Mouse (Mus musculus): Measurements from ENCODE around the gene Oaz1. TPM values are rescaled to one million over a fixed set of nuclear protein-coding genes. Genes with fewer than 3 reads are reported as not detected.

The Oaz1 gene
- polyA plus RNA-seq, 1 experiment from 2014 or later: 1,218 TPM

DNA sequence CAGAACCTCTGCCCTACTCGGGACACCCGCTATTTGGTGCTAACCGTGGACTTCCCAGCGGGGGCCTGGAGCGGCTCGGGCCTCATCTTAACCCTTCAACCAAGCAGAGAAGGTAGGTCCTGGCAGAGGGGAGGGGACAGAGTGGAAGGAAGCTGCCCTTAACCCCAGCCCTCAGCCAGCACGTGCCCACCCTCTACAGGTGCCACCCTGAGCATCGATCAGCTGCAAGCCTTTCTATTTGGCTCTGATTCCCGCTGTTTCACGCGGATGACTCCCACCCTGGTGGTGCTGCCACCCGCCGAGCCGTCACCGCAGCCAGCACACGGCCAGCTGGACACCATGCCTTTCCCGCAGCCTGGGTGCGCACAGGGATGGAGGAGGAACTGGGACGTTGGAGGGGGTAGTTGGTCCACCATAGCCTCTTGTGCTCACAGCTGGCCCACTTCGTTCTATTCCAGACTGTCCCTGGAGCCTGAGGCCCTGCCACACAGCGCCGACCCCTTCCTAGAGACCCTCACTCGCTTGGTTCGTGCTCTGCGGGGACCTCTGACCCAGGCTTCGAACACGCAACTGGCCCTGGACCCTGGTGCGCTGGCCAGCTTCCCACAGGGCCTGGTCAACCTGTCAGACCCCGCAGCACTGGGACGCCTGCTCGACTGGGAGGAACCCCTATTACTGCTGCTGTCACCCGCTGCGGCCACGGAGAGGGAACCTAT lies 20.0 kb upstream of the Oaz1 start:
- DNase-seq (no peak), ATAC-seq (ENCODE audit: low FRiP score, low TSS enrichment) (peak; percentile 16; the same call in 1 of the 2 replicates)
- peaks cover 27% of the 10 kb centered on the region for H3K4me1 ChIP-seq (ENCODE audit: control insufficient read depth, insufficient read depth, low read length)
- peaks cover 41% of the 10 kb centered on the region for H3K36me3 ChIP-seq (ENCODE audit: control insufficient read depth, insufficient read depth, low read length)
- H3K27me3 ChIP-seq (ENCODE audit: control insufficient read depth, insufficient read depth, low read length): peaks cover 17% of the 10 kb centered on the region
- H3K4me3 ChIP-seq (replicated peaks; ENCODE audit: low read depth, low read length): peak overlapping the region; percentile 48
- no peaks in the 10 kb centered on the region for H3K9me3 ChIP-seq (ENCODE audit: control insufficient read depth, low read length)
- peak overlapping the region; percentile 89 for H3K27ac ChIP-seq (replicated peaks; ENCODE audit: low read depth, low read length)
- peak overlapping the region; percentile 72 for H3K9ac ChIP-seq (replicated peaks; ENCODE audit: low read length)
- H3K4me2 ChIP-seq (ENCODE audit: low read length): peak overlapping the region; percentile 95
- 36% methylated on average over 33 of the region's 34 CpGs for WGBS

DNA sequence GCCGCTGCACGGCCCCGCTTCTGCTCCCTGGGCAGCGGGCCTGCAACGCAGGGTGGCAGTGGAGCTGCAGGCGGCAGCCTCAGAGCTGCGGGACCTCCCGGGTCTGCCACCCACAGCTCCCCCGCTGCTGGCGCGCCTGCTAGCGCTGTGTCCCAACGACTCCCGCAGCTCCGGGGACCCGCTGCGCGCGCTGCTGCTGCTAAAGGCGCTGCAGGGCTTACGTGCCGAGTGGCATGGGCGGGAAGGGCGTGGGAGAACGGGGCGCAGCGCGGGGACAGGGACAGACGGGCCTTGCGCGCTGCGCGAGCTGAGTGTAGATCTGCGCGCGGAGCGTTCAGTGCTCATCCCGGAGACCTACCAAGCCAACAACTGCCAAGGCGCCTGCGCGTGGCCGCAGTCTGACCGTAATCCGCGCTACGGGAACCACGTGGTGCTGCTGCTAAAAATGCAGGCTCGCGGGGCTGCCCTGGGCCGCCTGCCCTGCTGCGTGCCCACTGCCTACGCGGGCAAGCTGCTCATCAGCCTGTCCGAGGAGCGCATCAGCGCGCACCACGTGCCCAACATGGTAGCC lies 19.3 kb upstream of the Oaz1 start:
- Histone ChIP-seq H3K9me3 (ENCODE audit: control insufficient read depth, low read length) (no peaks in the 10 kb centered on the region), H3K9ac (replicated peaks; ENCODE audit: low read length) (peak overlapping the region; percentile 72), H3K4me2 (ENCODE audit: low read length) (peak overlapping the region; percentile 95), H3K4me3 (replicated peaks; ENCODE audit: low read depth, low read length) (peak overlapping the region; percentile 48), H3K4me1 (ENCODE audit: control insufficient read depth, insufficient read depth, low read length) (peaks cover 27% of the 10 kb centered on the region), H3K27me3 (ENCODE audit: control insufficient read depth, insufficient read depth, low read length) (peaks cover 17% of the 10 kb centered on the region), H3K27ac (replicated peaks; ENCODE audit: low read depth, low read length) (peak overlapping the region; percentile 89), H3K36me3 (ENCODE audit: control insufficient read depth, insufficient read depth, low read length) (peaks cover 35% of the 10 kb centered on the region)
- 1% methylated on average over 58 of the region's 58 CpGs for WGBS
- ATAC-seq (ENCODE audit: low FRiP score, low TSS enrichment) (peak; percentile 84), DNase-seq (peak; percentile 92)

GRCm38 (mm10) chr10:80808099-80808984 lies 18.1 kb upstream of the Oaz1 start:
- no peak for DNase-seq
- no peak for ATAC-seq (ENCODE audit: low FRiP score, low TSS enrichment)
- Histone ChIP-seq H3K4me2 (ENCODE audit: low read length) (peak overlapping the region; percentile 95), H3K27me3 (ENCODE audit: control insufficient read depth, insufficient read depth, low read length) (peaks cover 17% of the 10 kb centered on the region), H3K4me1 (ENCODE audit: control insufficient read depth, insufficient read depth, low read length) (peaks cover 27% of the 10 kb centered on the region), H3K4me3 (replicated peaks; ENCODE audit: low read depth, low read length) (peak overlapping the region; percentile 48), H3K36me3 (ENCODE audit: control insufficient read depth, insufficient read depth, low read length) (peaks cover 23% of the 10 kb centered on the region), H3K9ac (replicated peaks; ENCODE audit: low read length) (no peak overlapping the region), H3K9me3 (ENCODE audit: control insufficient read depth, low read length) (no peaks in the 10 kb centered on the region), H3K27ac (replicated peaks; ENCODE audit: low read depth, low read length) (no peak overlapping the region)
- 14% methylated on average over 40 of the region's 40 CpGs for WGBS

- no peak overlapping the region for H3K9ac ChIP-seq (replicated peaks; ENCODE audit: low read length)
- H3K27me3 ChIP-seq (ENCODE audit: control insufficient read depth, insufficient read depth, low read length): peaks cover 17% of the 10 kb centered on the region
- WGBS: 5% methylated on average over 18 of the region's 18 CpGs
Measured at GRCm38 (mm10) chr10:80808985-80809632, 17.3 kb upstream of the Oaz1 start.

DNA sequence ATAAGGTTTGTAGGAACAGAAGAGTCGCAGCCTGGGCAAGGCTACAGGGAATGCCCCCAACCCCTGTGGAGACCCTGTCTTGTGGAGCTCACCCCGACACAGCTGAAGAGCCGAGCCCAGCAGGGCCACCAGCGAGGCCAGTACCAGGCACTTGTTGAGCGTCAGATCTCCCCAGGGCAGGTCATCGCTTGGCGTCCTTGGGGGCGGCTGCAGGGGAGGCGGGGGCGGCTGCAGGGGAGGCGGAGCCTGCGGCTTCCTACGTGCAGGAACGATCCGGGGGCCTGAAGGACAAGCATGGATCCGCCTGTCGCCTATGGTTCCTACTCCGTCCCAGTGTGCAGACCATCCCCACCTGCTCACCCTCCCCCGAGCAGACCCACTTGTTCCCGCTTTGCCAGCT lies 16.4 kb upstream of the Oaz1 start:
- H3K4me1 ChIP-seq (ENCODE audit: control insufficient read depth, insufficient read depth, low read length): peaks cover 27% of the 10 kb centered on the region
- no peak overlapping the region for H3K4me2 ChIP-seq (ENCODE audit: low read length)
- ATAC-seq (ENCODE audit: low FRiP score, low TSS enrichment): no peak
- no peak overlapping the region for H3K4me3 ChIP-seq (replicated peaks; ENCODE audit: low read depth, low read length)
- H3K27me3 ChIP-seq (ENCODE audit: control insufficient read depth, insufficient read depth, low read length): peaks cover 17% of the 10 kb centered on the region
- no peak overlapping the region for H3K9ac ChIP-seq (replicated peaks; ENCODE audit: low read length)
- 5% methylated on average over 19 of the region's 20 CpGs for WGBS
- peaks cover 5% of the 10 kb centered on the region for H3K36me3 ChIP-seq (ENCODE audit: control insufficient read depth, insufficient read depth, low read length)
- H3K27ac ChIP-seq (replicated peaks; ENCODE audit: low read depth, low read length): no peak overlapping the region
- DNase-seq: no peak
- H3K9me3 ChIP-seq (ENCODE audit: control insufficient read depth, low read length): no peaks in the 10 kb centered on the region

More at GRCm38 (mm10) chr10:80808985-80809632, 17.3 kb upstream of the Oaz1 start:
- H3K4me2 ChIP-seq (ENCODE audit: low read length): peak overlapping the region; percentile 34
- no peak overlapping the region for H3K27ac ChIP-seq (replicated peaks; ENCODE audit: low read depth, low read length)
- ATAC-seq (ENCODE audit: low FRiP score, low TSS enrichment) (no peak), DNase-seq (no peak)
- H3K9me3 ChIP-seq (ENCODE audit: control insufficient read depth, low read length): no peaks in the 10 kb centered on the region
- peak overlapping the region; percentile 7 for H3K4me3 ChIP-seq (replicated peaks; ENCODE audit: low read depth, low read length)
- peaks cover 15% of the 10 kb centered on the region for H3K36me3 ChIP-seq (ENCODE audit: control insufficient read depth, insufficient read depth, low read length)
- H3K4me1 ChIP-seq (ENCODE audit: control insufficient read depth, insufficient read depth, low read length): peaks cover 27% of the 10 kb centered on the region

DNA sequence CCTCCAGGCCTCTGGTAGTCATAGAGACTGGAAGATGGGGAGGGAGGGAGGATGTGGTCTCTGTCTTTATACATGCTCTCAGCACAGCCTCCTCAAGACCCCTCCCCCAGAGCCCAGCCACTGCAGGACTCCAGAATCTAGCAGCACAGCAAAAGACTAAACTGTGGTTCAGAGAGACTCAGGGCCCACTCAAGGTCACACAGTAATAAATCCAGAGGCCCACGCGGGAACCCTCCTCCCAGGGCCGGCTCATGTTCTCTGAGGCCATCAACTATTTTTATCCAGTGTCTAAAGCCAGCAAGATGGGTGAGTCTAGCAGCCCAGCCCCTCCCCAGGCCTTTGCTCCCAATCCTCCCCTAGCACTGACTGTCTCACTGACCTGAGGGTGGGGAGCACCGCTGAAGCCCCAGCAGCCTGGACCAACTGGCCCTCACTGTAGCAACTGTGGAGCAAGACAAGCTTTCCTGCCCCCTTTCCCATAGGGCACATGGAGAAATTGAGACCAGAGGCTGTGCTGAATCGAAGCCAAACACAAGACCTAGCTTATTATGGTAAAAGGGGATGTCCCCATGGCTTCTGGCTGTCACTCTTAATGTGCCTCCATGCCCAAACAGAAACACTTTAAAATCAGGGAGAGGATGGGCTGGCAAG lies 13.9 kb upstream of the Oaz1 start:
- Histone ChIP-seq H3K36me3 (ENCODE audit: control insufficient read depth, insufficient read depth, low read length) (no peaks in the 10 kb centered on the region), H3K27me3 (ENCODE audit: control insufficient read depth, insufficient read depth, low read length) (peaks cover 17% of the 10 kb centered on the region), H3K4me2 (ENCODE audit: low read length) (no peak overlapping the region), H3K9me3 (ENCODE audit: control insufficient read depth, low read length) (no peaks in the 10 kb centered on the region), H3K4me1 (ENCODE audit: control insufficient read depth, insufficient read depth, low read length) (peaks cover 17% of the 10 kb centered on the region), H3K4me3 (replicated peaks; ENCODE audit: low read depth, low read length) (no peak overlapping the region), H3K27ac (replicated peaks; ENCODE audit: low read depth, low read length) (no peak overlapping the region), H3K9ac (replicated peaks; ENCODE audit: low read length) (no peak overlapping the region)
- ATAC-seq (ENCODE audit: low FRiP score, low TSS enrichment) (no peak), DNase-seq (no peak)
- WGBS: 66% methylated on average over 5 of the region's 5 CpGs

DNA sequence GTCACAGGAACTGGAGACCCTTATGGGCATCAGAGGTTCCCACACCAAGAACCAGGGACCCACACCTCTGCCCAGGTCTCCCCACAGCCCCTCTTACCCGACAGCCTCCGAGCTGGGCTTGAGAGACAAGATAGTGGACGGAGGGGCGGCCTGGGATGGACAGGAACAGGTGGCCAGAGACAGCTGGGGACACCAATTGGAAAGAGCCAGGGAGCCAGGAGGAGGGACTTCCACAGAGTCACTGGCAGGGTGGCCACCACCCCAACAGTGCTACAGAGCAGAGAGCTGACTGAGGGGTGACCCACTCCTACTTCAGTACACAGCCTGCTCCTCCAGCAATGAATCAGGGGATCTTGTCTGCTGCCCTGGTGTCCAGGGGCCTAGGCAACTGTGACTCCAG lies 13.1 kb upstream of the Oaz1 start, which contains the start of gene Jsrp1:
Gene Jsrp1, minus strand, starts transcription at position 133 of the 400 bp plus-strand sequence.
- WGBS: 67% methylated on average over 4 of the region's 4 CpGs
- no peak for ATAC-seq (ENCODE audit: low FRiP score, low TSS enrichment)
- Histone ChIP-seq H3K9me3 (ENCODE audit: control insufficient read depth, low read length) (no peaks in the 10 kb centered on the region), H3K27ac (replicated peaks; ENCODE audit: low read depth, low read length) (no peak within 1 kb of the TSS), H3K36me3 (ENCODE audit: control insufficient read depth, insufficient read depth, low read length) (no peaks in the 10 kb centered on the region), H3K9ac (replicated peaks; ENCODE audit: low read length) (no peak within 1 kb of the TSS), H3K27me3 (ENCODE audit: control insufficient read depth, insufficient read depth, low read length) (peaks cover 17% of the 10 kb centered on the region), H3K4me3 (replicated peaks; ENCODE audit: low read depth, low read length) (no peak within 1 kb of the TSS), H3K4me2 (ENCODE audit: low read length) (no peak within 1 kb of the TSS), H3K4me1 (ENCODE audit: control insufficient read depth, insufficient read depth, low read length) (peaks cover 9% of the 10 kb centered on the region)
- DNase-seq: no peak

GRCm38 (mm10) chr10:80814800-80815199 lies 11.7 kb upstream of the Oaz1 start:
- 70% methylated on average over 7 of the region's 7 CpGs for WGBS
- no peak overlapping the region for H3K27ac ChIP-seq (replicated peaks; ENCODE audit: low read depth, low read length)
- no peak overlapping the region for H3K4me3 ChIP-seq (replicated peaks; ENCODE audit: low read depth, low read length)
- H3K4me1 ChIP-seq (ENCODE audit: control insufficient read depth, insufficient read depth, low read length): no peaks in the 10 kb centered on the region
- DNase-seq (no peak), ATAC-seq (ENCODE audit: low FRiP score, low TSS enrichment) (no peak)
- H3K4me2 ChIP-seq (ENCODE audit: low read length): no peak overlapping the region
- H3K27me3 ChIP-seq (ENCODE audit: control insufficient read depth, insufficient read depth, low read length): peaks cover 9% of the 10 kb centered on the region
- no peaks in the 10 kb centered on the region for H3K36me3 ChIP-seq (ENCODE audit: control insufficient read depth, insufficient read depth, low read length)
- no peak overlapping the region for H3K9ac ChIP-seq (replicated peaks; ENCODE audit: low read length)
- no peaks in the 10 kb centered on the region for H3K9me3 ChIP-seq (ENCODE audit: control insufficient read depth, low read length)

Measured in midbrain, embryonic 14.5 days (tissue).